Mouse (Mus musculus) kidney, embryonic 14.5 days (tissue): ENCODE results near the gene Cyp39a1. TPM values are rescaled to one million over a fixed set of nuclear protein-coding genes. Genes with fewer than 3 reads are reported as not detected.
A peak's percentile ranks its signal among the peaks of the same experiment; 100 is the strongest.

Experiments
- ATAC-seq: fragments of 200-750 bp; cut with Nextera tagmentation; 2 replicates; pipeline ENCODE4 v1.8.0; 2017; ENCODE audit warnings: moderate number of reproducible peaks, mild to moderate bottlenecking, moderate TSS enrichment, moderate library complexity; ENCODE audit not compliant: low FRiP score, low TSS enrichment
- H3K27ac ChIP-seq: fragments of 300-500 bp; sonication (generic); 2 replicates; pipeline ENCODE4 v1.5.1; 2014; ENCODE audit warnings: low read depth, mild to moderate bottlenecking, low read length, moderate library complexity, mixed read lengths
- H3K27me3 ChIP-seq: fragments of 300-500 bp; sonication (generic); 2 replicates; pipeline ENCODE4 v1.6.1; 2014; ENCODE audit warnings: mild to moderate bottlenecking, low read length; ENCODE audit not compliant: control insufficient read depth, insufficient read depth
- H3K36me3 ChIP-seq: fragments of 300-500 bp; sonication (generic); 2 replicates; pipeline ENCODE4 v1.6.1; 2014; ENCODE audit warnings: low read length, mixed read lengths; ENCODE audit not compliant: control insufficient read depth, insufficient read depth
- H3K4me1 ChIP-seq: fragments of 300-500 bp; sonication (generic); 2 replicates; pipeline ENCODE4 v1.6.1; 2014; ENCODE audit warnings: low read length, mixed read lengths; ENCODE audit not compliant: control insufficient read depth, insufficient read depth
- H3K4me2 ChIP-seq: fragments of 300-500 bp; sonication (generic); replicated peaks from 2 replicates; pipeline ENCODE4 v1.6.1; 2014; ENCODE audit warnings: low read depth, mild to moderate bottlenecking, low read length
- H3K4me3 ChIP-seq: fragments of 300-500 bp; sonication (generic); 2 replicates; pipeline ENCODE4 v1.5.1; 2014; ENCODE audit warnings: mild to moderate bottlenecking, low read length
- H3K9ac ChIP-seq: fragments of 300-500 bp; sonication (generic); 2 replicates; pipeline ENCODE4 v1.6.1; 2014; ENCODE audit warnings: low read depth, mild to moderate bottlenecking, low read length, moderate library complexity
- H3K9me3 ChIP-seq: fragments of 300-500 bp; sonication (generic); 2 replicates; pipeline ENCODE4 v1.6.1; 2016; ENCODE audit warnings: low read length; ENCODE audit not compliant: control insufficient read depth
- WGBS: fragments of 180-500 bp; shearing (Covaris S2); extraction: QIAGEN DNeasy Blood & Tissue Kit; methylation state at CpG from one replicate; pipeline ENCODE4 v1.1.7; 2014; 5-methylcytosine and 5-hydroxymethylcytosine counted together
- polyA plus RNA-seq: library from polyadenylated mRNA; unstranded; fragments of >200 nt; fragmentation: Nextera tagmentation; extraction: Ambion mirVana; gene quantifications from 2 replicates; pipeline ENCODE4 v1.2.1, GENCODE M21; 2014

Cyp39a1 gene
- polyA plus RNA-seq, 1 experiment from 2014 or later: 20.3 TPM

- Histone ChIP-seq H3K9me3 (no peaks in the 10 kb centered on the region), H3K27me3 (no peaks in the 10 kb centered on the region), H3K4me2 (peak overlapping the region; percentile 89; the same call in 1 of the 2 replicates), H3K4me1 (peaks cover 13% of the 10 kb centered on the region; the same call in 1 of the 2 replicates), H3K27ac (no peak overlapping the region), H3K9ac (no peak overlapping the region), H3K4me3 (no peak overlapping the region), H3K36me3 (no peaks in the 10 kb centered on the region)
- no peak for ATAC-seq
- WGBS: 69% methylated on average over 6 of the region's 6 CpGs
Measured at GRCm38 (mm10) chr17:43669145-43669695, 2.0 kb downstream of the Cyp39a1 start.

- H3K27ac ChIP-seq: no peak overlapping the region
- WGBS: 86% methylated on average over 4 of the region's 4 CpGs
- H3K4me3 ChIP-seq: no peak overlapping the region
- H3K9ac ChIP-seq: no peak overlapping the region
- H3K4me2 ChIP-seq: no peak overlapping the region
- no peaks in the 10 kb centered on the region for H3K27me3 ChIP-seq
- H3K9me3 ChIP-seq: no peaks in the 10 kb centered on the region
- H3K36me3 ChIP-seq: no peaks in the 10 kb centered on the region
- ATAC-seq: no peak
- peaks cover 10% of the 10 kb centered on the region; the same call in 1 of the 2 replicates for H3K4me1 ChIP-seq
Measured at GRCm38 (mm10) chr17:43671907-43672306, 4.7 kb downstream of the Cyp39a1 start.

GRCm38 (mm10) chr17:43675228-43675627 is 8.0 kb downstream of the Cyp39a1 start:
- no peak overlapping the region for H3K9ac ChIP-seq
- H3K27me3 ChIP-seq: no peaks in the 10 kb centered on the region
- H3K36me3 ChIP-seq: no peaks in the 10 kb centered on the region
- no peaks in the 10 kb centered on the region; the same call in 1 of the 2 replicates for H3K4me1 ChIP-seq
- WGBS: 76% methylated on average over 1 of the region's 1 CpGs
- no peak overlapping the region for H3K4me3 ChIP-seq
- no peak overlapping the region for H3K27ac ChIP-seq
- ATAC-seq: no peak
- no peak overlapping the region for H3K4me2 ChIP-seq
- H3K9me3 ChIP-seq: no peaks in the 10 kb centered on the region

GRCm38 (mm10) chr17:43676241-43676640 is 9.0 kb downstream of the Cyp39a1 start:
- Histone ChIP-seq H3K27ac (no peak overlapping the region), H3K4me2 (no peak overlapping the region), H3K27me3 (no peaks in the 10 kb centered on the region), H3K4me3 (no peak overlapping the region), H3K9me3 (no peaks in the 10 kb centered on the region; the same call in 1 of the 2 replicates), H3K4me1 (no peaks in the 10 kb centered on the region; the same call in 1 of the 2 replicates), H3K9ac (no peak overlapping the region), H3K36me3 (no peaks in the 10 kb centered on the region)
- WGBS: 72% methylated on average over 1 of the region's 1 CpGs
- ATAC-seq: no peak

- Histone ChIP-seq H3K4me2 (no peak overlapping the region), H3K9ac (no peak overlapping the region), H3K27me3 (no peaks in the 10 kb centered on the region), H3K4me3 (no peak overlapping the region), H3K36me3 (no peaks in the 10 kb centered on the region), H3K4me1 (no peaks in the 10 kb centered on the region; the same call in 1 of the 2 replicates), H3K9me3 (no peaks in the 10 kb centered on the region; the same call in 1 of the 2 replicates), H3K27ac (no peak overlapping the region)
- WGBS: 67% methylated on average over 1 of the region's 1 CpGs
- no peak for ATAC-seq
Measured at GRCm38 (mm10) chr17:43677317-43677716, 10.1 kb downstream of the Cyp39a1 start.

GRCm38 (mm10) chr17:43684086-43684485 is 16.9 kb downstream of the Cyp39a1 start:
- H3K4me1 ChIP-seq: no peaks in the 10 kb centered on the region
- H3K9ac ChIP-seq: no peak overlapping the region
- ATAC-seq: no peak

GRCm38 (mm10) chr17:43684638-43685037 is 17.4 kb downstream of the Cyp39a1 start:
- no peak overlapping the region for H3K9ac ChIP-seq
- H3K36me3 ChIP-seq: no peaks in the 10 kb centered on the region
- H3K27me3 ChIP-seq: no peaks in the 10 kb centered on the region
- no peak overlapping the region for H3K4me2 ChIP-seq
- H3K27ac ChIP-seq: no peak overlapping the region
- no peak overlapping the region for H3K4me3 ChIP-seq
- no peaks in the 10 kb centered on the region; the same call in 1 of the 2 replicates for H3K9me3 ChIP-seq
- ATAC-seq: no peak
- no peaks in the 10 kb centered on the region for H3K4me1 ChIP-seq
- 93% methylated on average over 5 of the region's 5 CpGs for WGBS

More at GRCm38 (mm10) chr17:43684086-43684485, 16.9 kb downstream of the Cyp39a1 start:
- Histone ChIP-seq H3K4me2 (no peak overlapping the region), H3K4me3 (no peak overlapping the region), H3K36me3 (no peaks in the 10 kb centered on the region), H3K27ac (no peak overlapping the region), H3K9me3 (no peaks in the 10 kb centered on the region; the same call in 1 of the 2 replicates), H3K27me3 (no peaks in the 10 kb centered on the region)
- 87% methylated on average over 7 of the region's 7 CpGs for WGBS

- Histone ChIP-seq H3K4me1 (no peaks in the 10 kb centered on the region), H3K9ac (no peak overlapping the region), H3K4me2 (no peak overlapping the region), H3K9me3 (no peaks in the 10 kb centered on the region), H3K27ac (no peak overlapping the region), H3K4me3 (no peak overlapping the region), H3K27me3 (no peaks in the 10 kb centered on the region), H3K36me3 (no peaks in the 10 kb centered on the region)
- 80% methylated on average over 9 of the region's 9 CpGs for WGBS
- ATAC-seq: no peak
Measured at GRCm38 (mm10) chr17:43689591-43689990, 22.4 kb downstream of the Cyp39a1 start.

GRCm38 (mm10) chr17:43698997-43699649 is 31.9 kb downstream of the Cyp39a1 start:
- no peak overlapping the region for H3K9ac ChIP-seq
- no peaks in the 10 kb centered on the region for H3K27me3 ChIP-seq
- H3K27ac ChIP-seq: no peak overlapping the region
- H3K4me1 ChIP-seq: no peaks in the 10 kb centered on the region
- H3K4me2 ChIP-seq: no peak overlapping the region
- no peaks in the 10 kb centered on the region for H3K36me3 ChIP-seq
- H3K9me3 ChIP-seq: no peaks in the 10 kb centered on the region
- 0 out of 2 replicates have a peak, but pooled peaks have one; percentile 6 for ATAC-seq
- H3K4me3 ChIP-seq: no peak overlapping the region
- 47% methylated on average over 14 of the region's 14 CpGs for WGBS
